Mouse (Mus musculus) erythroblast, embryonic 14.5 days (primary cell): Measurements from ENCODE around the gene Vav3.

ENCODE experiments used
- GATA1 ChIP-seq: IDR thresholded peaks from 2 replicates; pipeline ENCODE4 v1.6.1; 2012; ENCODE audit warnings: low read length, inconsistent platforms, mixed read lengths
- TAL1 ChIP-seq: IDR thresholded peaks from 3 replicates; pipeline ENCODE4 v1.6.1; 2012; ENCODE audit warnings: low read length, inconsistent platforms, mixed read lengths

DNA sequence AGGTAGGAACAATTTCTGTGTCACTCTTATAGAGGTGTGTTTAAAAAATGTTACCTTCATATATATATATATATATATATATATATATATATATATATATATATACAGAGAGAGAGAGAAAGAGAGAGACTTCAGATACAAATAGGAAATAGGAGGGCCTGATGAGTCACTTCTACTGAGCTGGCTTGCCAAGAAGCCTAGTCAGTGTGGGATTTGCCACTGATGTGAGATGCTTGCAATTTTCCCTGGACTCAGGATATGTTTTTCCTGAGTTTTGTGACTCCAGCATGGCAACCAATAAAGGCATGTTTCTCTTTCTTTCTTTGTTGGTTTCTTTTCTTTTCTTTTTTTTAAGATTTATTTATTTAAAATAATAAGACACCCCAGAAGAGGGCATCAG, 374.0 kb downstream of the Vav3 start:
- no peak for TF ChIP-seq GATA1
- TF ChIP-seq TAL1: no peak
